Mouse (Mus musculus): ENCODE measurements at regions not wholly inside any gene's neighbourhood (a gene's known extent, or its start where the extent isn't known, plus 50 kb on each side); places are given as distances from the start of the nearest gene placed in this dataset.

- H3K9ac ChIP-seq (ENCODE audit: low read depth, low read length) = no peak overlapping the region
- no peak overlapping the region for H3K4me3 ChIP-seq (ENCODE audit: insufficient read depth, low read depth, low read length)
- H3K36me3 ChIP-seq (ENCODE audit: control insufficient read depth, insufficient read depth, low read length) = no peaks in the 10 kb centered on the region
- H3K79me2 ChIP-seq (ENCODE audit: control insufficient read depth, insufficient read depth, low read length) = no peaks in the 10 kb centered on the region
- no peaks in the 10 kb centered on the region for H3K27me3 ChIP-seq (ENCODE audit: control insufficient read depth, insufficient read depth, low read length)
- no peak for DNase-seq (ENCODE audit: extremely low read depth, low read depth, low spot score)
- TF ChIP-seq POLR2A (IDR thresholded peaks at IDR 0.05; ENCODE audit: extremely low read depth, insufficient read depth, low read length) = no peak
- TF ChIP-seq CTCF (IDR thresholded peaks at IDR 0.05; ENCODE audit: low read depth, low read length) = no peak
- no peaks in the 10 kb centered on the region for H3K4me1 ChIP-seq (ENCODE audit: control insufficient read depth, insufficient read depth, low read length)
- WGBS = 76% methylated on average over 12 of the region's 12 CpGs
- no peak overlapping the region for H3K27ac ChIP-seq (replicated peaks; ENCODE audit: insufficient read depth, low read depth, low read length)
These were observed 147.4 kb upstream of the Lef1 start for GRCm38 (mm10) chr3:130962701-130963472.

DNA sequence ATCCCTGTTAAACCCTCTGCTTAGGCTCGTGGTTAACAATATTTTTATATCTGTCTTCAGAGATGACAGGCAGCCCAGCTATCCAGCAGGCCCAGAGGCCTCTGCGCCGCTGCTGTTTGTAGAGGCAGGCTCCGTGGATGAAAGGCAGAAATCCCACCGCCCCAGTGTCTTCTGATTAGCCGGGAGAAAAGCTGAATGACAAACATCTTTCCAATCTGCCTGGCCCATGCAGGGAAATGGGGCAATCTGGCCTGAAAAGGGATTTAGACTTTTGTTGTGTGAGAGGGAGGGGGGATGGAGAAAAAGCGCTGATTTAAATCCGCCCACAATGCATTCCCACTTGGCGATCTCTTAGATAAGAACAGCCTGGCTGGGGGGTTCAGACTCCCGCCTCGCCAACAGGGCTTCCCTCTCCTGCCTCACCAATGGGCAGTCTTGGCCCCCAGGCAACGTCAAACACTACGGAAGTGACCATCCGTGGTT lies 148.1 kb upstream of the Lef1 start:
- no peaks in the 10 kb centered on the region for H3K36me3 ChIP-seq (ENCODE audit: control insufficient read depth, insufficient read depth, low read length)
- 55% methylated on average over 14 of the region's 14 CpGs for WGBS
- no peak for DNase-seq (ENCODE audit: extremely low read depth, low read depth, low spot score)

GRCm38 (mm10) chr3:130961704-130962103 lies 148.6 kb upstream of the Lef1 start:
- DNase-seq (ENCODE audit: extremely low read depth, low read depth, low spot score) = no peak
- TF ChIP-seq POLR2A (IDR thresholded peaks at IDR 0.05; ENCODE audit: extremely low read depth, insufficient read depth, low read length) (no peak), CTCF (IDR thresholded peaks at IDR 0.05; ENCODE audit: low read depth, low read length) (no peak)
- WGBS = 60% methylated on average over 6 of the region's 6 CpGs
- Histone ChIP-seq H3K4me1 (ENCODE audit: control insufficient read depth, insufficient read depth, low read length) (no peaks in the 10 kb centered on the region), H3K79me2 (ENCODE audit: control insufficient read depth, insufficient read depth, low read length) (no peaks in the 10 kb centered on the region), H3K36me3 (ENCODE audit: control insufficient read depth, insufficient read depth, low read length) (no peaks in the 10 kb centered on the region), H3K4me3 (ENCODE audit: insufficient read depth, low read depth, low read length) (no peak overlapping the region), H3K27me3 (ENCODE audit: control insufficient read depth, insufficient read depth, low read length) (no peaks in the 10 kb centered on the region), H3K27ac (replicated peaks; ENCODE audit: insufficient read depth, low read depth, low read length) (no peak overlapping the region), H3K9ac (ENCODE audit: low read depth, low read length) (no peak overlapping the region)

More for the DNA sequence above, 148.1 kb upstream of the Lef1 start:
- no peak overlapping the region for H3K9ac ChIP-seq (ENCODE audit: low read depth, low read length)
- H3K4me3 ChIP-seq (ENCODE audit: insufficient read depth, low read depth, low read length) = no peak overlapping the region
- H3K4me1 ChIP-seq (ENCODE audit: control insufficient read depth, insufficient read depth, low read length) = no peaks in the 10 kb centered on the region
- no peak overlapping the region for H3K27ac ChIP-seq (replicated peaks; ENCODE audit: insufficient read depth, low read depth, low read length)
- H3K27me3 ChIP-seq (ENCODE audit: control insufficient read depth, insufficient read depth, low read length) = no peaks in the 10 kb centered on the region
- no peaks in the 10 kb centered on the region for H3K79me2 ChIP-seq (ENCODE audit: control insufficient read depth, insufficient read depth, low read length)
- no peak for TF ChIP-seq CTCF (IDR thresholded peaks at IDR 0.05; ENCODE audit: low read depth, low read length)
- TF ChIP-seq POLR2A (IDR thresholded peaks at IDR 0.05; ENCODE audit: extremely low read depth, insufficient read depth, low read length) = no peak

DNA sequence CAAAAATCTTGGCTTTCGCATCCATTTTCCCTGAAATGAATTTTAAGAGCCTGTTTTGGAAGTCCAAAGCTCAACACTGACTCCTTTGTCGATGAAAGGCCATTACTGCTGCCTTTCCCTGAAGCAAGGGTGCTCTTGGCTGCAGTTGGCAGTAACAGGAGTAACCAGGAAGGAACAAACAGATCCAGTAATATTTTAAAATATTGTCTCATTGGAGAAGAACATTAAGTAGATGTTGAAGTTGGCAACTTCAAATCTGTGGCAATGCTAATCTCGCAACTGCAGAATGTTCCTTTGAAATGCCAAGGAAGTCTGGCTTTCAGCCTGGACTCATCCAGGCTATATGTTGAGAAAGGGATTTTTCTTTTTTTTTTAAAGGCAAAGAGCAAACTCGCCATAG lies 154.3 kb upstream of the Lef1 start:
- Histone ChIP-seq H3K27me3 (ENCODE audit: control insufficient read depth, insufficient read depth, low read length) (no peaks in the 10 kb centered on the region), H3K79me2 (ENCODE audit: control insufficient read depth, insufficient read depth, low read length) (no peaks in the 10 kb centered on the region), H3K9ac (ENCODE audit: low read depth, low read length) (no peak overlapping the region), H3K27ac (replicated peaks; ENCODE audit: insufficient read depth, low read depth, low read length) (no peak overlapping the region), H3K4me1 (ENCODE audit: control insufficient read depth, insufficient read depth, low read length) (no peaks in the 10 kb centered on the region), H3K36me3 (ENCODE audit: control insufficient read depth, insufficient read depth, low read length) (no peaks in the 10 kb centered on the region), H3K4me3 (ENCODE audit: insufficient read depth, low read depth, low read length) (no peak overlapping the region)
- WGBS = 85% methylated on average over 4 of the region's 4 CpGs
- no peak for TF ChIP-seq POLR2A (IDR thresholded peaks at IDR 0.05; ENCODE audit: extremely low read depth, insufficient read depth, low read length)
- no peak for TF ChIP-seq CTCF (IDR thresholded peaks at IDR 0.05; ENCODE audit: low read depth, low read length)
- no peak for DNase-seq (ENCODE audit: extremely low read depth, low read depth, low spot score)

DNA sequence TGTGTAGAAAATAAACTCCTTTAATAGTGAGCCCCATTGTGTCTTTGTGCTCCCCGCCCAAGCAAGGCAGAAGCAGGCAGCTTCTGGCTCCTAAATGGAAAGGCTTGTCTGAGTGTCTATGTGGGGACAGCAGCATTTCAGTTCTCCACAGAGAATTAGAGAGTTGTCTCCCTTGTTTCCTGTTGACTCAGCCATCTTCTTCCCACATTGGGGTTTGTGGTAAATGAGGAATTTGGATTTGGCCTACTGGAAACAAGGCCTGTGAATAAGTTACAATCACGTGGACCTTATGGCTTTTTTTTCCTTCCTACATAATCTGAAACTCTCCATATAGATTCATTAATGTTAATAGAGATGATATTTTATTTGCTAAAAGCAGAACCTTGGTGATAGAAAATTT lies 158.9 kb upstream of the Lef1 start:
- H3K4me1 ChIP-seq (ENCODE audit: control insufficient read depth, insufficient read depth, low read length) = no peaks in the 10 kb centered on the region
- no peaks in the 10 kb centered on the region for H3K36me3 ChIP-seq (ENCODE audit: control insufficient read depth, insufficient read depth, low read length)
- H3K27ac ChIP-seq (replicated peaks; ENCODE audit: insufficient read depth, low read depth, low read length) = no peak overlapping the region
- H3K4me3 ChIP-seq (ENCODE audit: insufficient read depth, low read depth, low read length) = no peak overlapping the region
- no peak for TF ChIP-seq CTCF (IDR thresholded peaks at IDR 0.05; ENCODE audit: low read depth, low read length)
- no peak for TF ChIP-seq POLR2A (IDR thresholded peaks at IDR 0.05; ENCODE audit: extremely low read depth, insufficient read depth, low read length)
- 82% methylated on average over 2 of the region's 2 CpGs for WGBS
- DNase-seq (ENCODE audit: extremely low read depth, low read depth, low spot score) = no peak
- no peaks in the 10 kb centered on the region for H3K27me3 ChIP-seq (ENCODE audit: control insufficient read depth, insufficient read depth, low read length)
- H3K79me2 ChIP-seq (ENCODE audit: control insufficient read depth, insufficient read depth, low read length) = no peaks in the 10 kb centered on the region
- H3K9ac ChIP-seq (ENCODE audit: low read depth, low read length) = no peak overlapping the region

DNA sequence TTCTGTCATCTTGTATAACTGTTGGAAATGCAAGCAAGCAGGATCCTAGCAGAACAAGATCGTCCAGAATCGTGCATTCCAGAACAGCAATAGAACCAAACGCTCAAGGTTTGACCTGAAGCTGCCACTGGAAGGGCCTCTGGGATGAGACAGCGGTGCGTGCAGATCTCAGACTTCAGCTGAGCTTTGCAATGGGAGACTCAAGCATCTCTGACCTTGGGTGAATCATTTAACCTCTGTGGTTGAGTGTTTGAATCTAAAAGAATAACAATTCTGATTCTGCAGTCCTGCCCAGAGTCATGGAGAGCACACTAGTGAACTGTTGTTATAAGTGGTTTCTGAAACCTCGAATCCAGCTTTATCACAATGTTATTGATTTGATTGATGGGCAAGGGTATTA lies 159.4 kb upstream of the Lef1 start:
- H3K27me3 ChIP-seq (ENCODE audit: control insufficient read depth, insufficient read depth, low read length) = no peaks in the 10 kb centered on the region
- H3K4me3 ChIP-seq (ENCODE audit: insufficient read depth, low read depth, low read length) = no peak overlapping the region
- DNase-seq (ENCODE audit: extremely low read depth, low read depth, low spot score) = no peak
- no peak for TF ChIP-seq CTCF (IDR thresholded peaks at IDR 0.05; ENCODE audit: low read depth, low read length)
- TF ChIP-seq POLR2A (IDR thresholded peaks at IDR 0.05; ENCODE audit: extremely low read depth, insufficient read depth, low read length) = no peak
- no peaks in the 10 kb centered on the region for H3K36me3 ChIP-seq (ENCODE audit: control insufficient read depth, insufficient read depth, low read length)
- WGBS = 67% methylated on average over 6 of the region's 6 CpGs
- no peak overlapping the region for H3K27ac ChIP-seq (replicated peaks; ENCODE audit: insufficient read depth, low read depth, low read length)
- no peaks in the 10 kb centered on the region for H3K79me2 ChIP-seq (ENCODE audit: control insufficient read depth, insufficient read depth, low read length)
- no peak overlapping the region for H3K9ac ChIP-seq (ENCODE audit: low read depth, low read length)
- no peaks in the 10 kb centered on the region; the same call in 1 of the 2 replicates for H3K4me1 ChIP-seq (ENCODE audit: control insufficient read depth, insufficient read depth, low read length)
